Mouse (Mus musculus): Measurements from ENCODE around the gene Cyp4a32.

GRCm38 (mm10) chr4:115650866-115651265 lies 50.1 kb downstream of the Cyp4a32 start:
- TF ChIP-seq GATA1 (IDR thresholded peaks at IDR 0.05; ENCODE audit: low read length), result no peak
- no peak for TF ChIP-seq TAL1 (IDR thresholded peaks at IDR 0.05; ENCODE audit: low read length)
